Mouse (Mus musculus) MEL (cell line): ENCODE results near the gene Rplp0. TPM values are rescaled to one million over a fixed set of nuclear protein-coding genes. Genes with fewer than 3 reads are reported as not detected.

Experiments used
- DNase-seq: peaks from one replicate; pipeline ENCODE4 v3.0.0; 2011; ENCODE audit warnings: low read depth, low spot score
- H3K27ac ChIP-seq: 2 replicates; pipeline ENCODE4 v1.5.1; 2012; ENCODE audit warnings: low read depth, mild to moderate bottlenecking, control low read depth, low read length, moderate library complexity; ENCODE audit not compliant: control insufficient read depth
- H3K27me3 ChIP-seq, 2 experiments: fragments of 150-350 bp in 1 of 2; sonication (generic) in 1 of 2; 2 replicates each; pipeline ENCODE4 v1.6.1; 2012; ENCODE audit warnings: low read length in 2 of 2, mild to moderate bottlenecking in 2 of 2, improper control_type of control experiment in 1 of 2, moderate library complexity in 1 of 2; ENCODE audit not compliant: insufficient read depth in 2 of 2, control insufficient read depth in 1 of 2
- H3K36me3 ChIP-seq, 2 experiments: 2 replicates each; pipeline ENCODE4 v1.6.1; 2012 to 2014; ENCODE audit warnings: low read length in 2 of 2, improper control_type of control experiment in 1 of 2, inconsistent platforms in 1 of 2, mild to moderate bottlenecking in 1 of 2; ENCODE audit not compliant: insufficient read depth in 2 of 2, control insufficient read depth in 1 of 2
- H3K4me1 ChIP-seq, 2 experiments: fragments of 150-350 bp in 1 of 2; sonication (generic) in 1 of 2; 2 replicates each; pipeline ENCODE4 v1.6.1; 2012; ENCODE audit warnings: low read length in 2 of 2, improper control_type of control experiment in 1 of 2, mild to moderate bottlenecking in 1 of 2; ENCODE audit not compliant: insufficient read depth in 2 of 2, control insufficient read depth in 1 of 2
- H3K4me3 ChIP-seq, 2 experiments: fragments of 150-350 bp in 1 of 2; sonication (generic) in 1 of 2; 2 replicates each; pipeline ENCODE4 v1.5.1; 2012; ENCODE audit warnings: low read depth in 2 of 2, low read length in 2 of 2, mild to moderate bottlenecking in 2 of 2, moderate library complexity in 2 of 2, control low read depth in 1 of 2, improper control_type of control experiment in 1 of 2; ENCODE audit not compliant: control insufficient read depth in 1 of 2, insufficient read depth in 1 of 2
- H3K79me2 ChIP-seq: 2 replicates; pipeline ENCODE4 v1.6.1; 2012; ENCODE audit warnings: mild to moderate bottlenecking, low read length, moderate library complexity; ENCODE audit not compliant: control insufficient read depth, poor library complexity, insufficient read depth
- H3K9ac ChIP-seq: 2 replicates; pipeline ENCODE4 v1.6.1; 2012; ENCODE audit warnings: low read depth, mild to moderate bottlenecking, control low read depth, low read length, moderate library complexity; ENCODE audit not compliant: control insufficient read depth, poor library complexity, severe bottlenecking
- H3K9me3 ChIP-seq: fragments of 150-350 bp; sonication (generic); replicated peaks from 2 replicates; pipeline ENCODE4 v1.6.1; 2012; ENCODE audit warnings: mild to moderate bottlenecking, low read length, improper control_type of control experiment, moderate library complexity; ENCODE audit not compliant: insufficient read depth
- CHD1 ChIP-seq: IDR thresholded peaks from 2 replicates; pipeline ENCODE4 v1.6.1; 2012; ENCODE audit warnings: low read depth, mild to moderate bottlenecking, inconsistent platforms, low read length, improper control_type of control experiment
- ELF1 ChIP-seq: IDR thresholded peaks from 2 replicates; pipeline ENCODE4 v1.6.1; 2014; ENCODE audit warnings: low read depth, mild to moderate bottlenecking, inconsistent platforms, low read length, improper control_type of control experiment, moderate library complexity
- EP300 ChIP-seq, 2 experiments: IDR thresholded peaks; 2 replicates each; pipeline ENCODE4 v1.6.1; 2011; ENCODE audit warnings: improper control_type of control experiment in 2 of 2, low read length in 2 of 2, low read depth in 1 of 2, mild to moderate bottlenecking in 1 of 2
- GABPA ChIP-seq: IDR thresholded peaks from 2 replicates; pipeline ENCODE4 v1.6.1; 2012; ENCODE audit warnings: low read depth, mild to moderate bottlenecking, inconsistent platforms, low read length, improper control_type of control experiment, moderate library complexity
- GATA1 ChIP-seq: IDR thresholded peaks from 2 replicates; pipeline ENCODE4 v1.6.1; 2011; ENCODE audit warnings: low read depth, low read length, improper control_type of control experiment
- MAFK ChIP-seq: IDR thresholded peaks from 2 replicates; pipeline ENCODE4 v1.6.1; 2011; ENCODE audit warnings: low read depth, mild to moderate bottlenecking, low read length, improper control_type of control experiment, borderline replicate concordance
- MEF2A ChIP-seq: IDR thresholded peaks from 2 replicates; pipeline ENCODE4 v1.6.1; 2014; ENCODE audit warnings: low read depth, mild to moderate bottlenecking, inconsistent platforms, low read length, improper control_type of control experiment; ENCODE audit not compliant: poor library complexity, insufficient replicate concordance, severe bottlenecking; ENCODE audit errors: extremely low read depth
- MYC ChIP-seq: IDR thresholded peaks from 2 replicates; pipeline ENCODE4 v1.6.1; 2011; ENCODE audit warnings: low read depth, mild to moderate bottlenecking, low read length, improper control_type of control experiment, moderate library complexity
- POLR2A ChIP-seq, 2 experiments: IDR thresholded peaks; 2 replicates each; pipeline ENCODE4 v1.6.1; 2011 to 2012; ENCODE audit warnings: low read length in 2 of 2, mild to moderate bottlenecking in 2 of 2, control low read depth in 1 of 2, improper control_type of control experiment in 1 of 2, low read depth in 1 of 2, moderate library complexity in 1 of 2; ENCODE audit not compliant: control insufficient read depth in 1 of 2, insufficient read depth in 1 of 2, poor library complexity in 1 of 2
- POLR2AphosphoS2 ChIP-seq: IDR thresholded peaks from 2 replicates; pipeline ENCODE4 v1.6.1; 2011; ENCODE audit warnings: low read length, improper control_type of control experiment
- POLR2AphosphoS5 ChIP-seq: IDR thresholded peaks from 2 replicates; pipeline ENCODE4 v1.6.1; 2012; ENCODE audit warnings: low read depth, borderline replicate concordance, mild to moderate bottlenecking, inconsistent platforms, low read length, moderate library complexity, mixed read lengths
- RAD21 ChIP-seq: IDR thresholded peaks from 2 replicates; pipeline ENCODE4 v1.6.1; 2011; ENCODE audit warnings: mild to moderate bottlenecking, low read depth, low read length, improper control_type of control experiment
- SIN3A ChIP-seq: IDR thresholded peaks from 2 replicates; pipeline ENCODE4 v1.6.1; 2012; ENCODE audit warnings: low read length, improper control_type of control experiment, inconsistent platforms
- SMC3 ChIP-seq: IDR thresholded peaks from 2 replicates; pipeline ENCODE4 v1.6.1; 2011; ENCODE audit warnings: low read depth, low read length, improper control_type of control experiment
- TAL1 ChIP-seq: IDR thresholded peaks from 2 replicates; pipeline ENCODE4 v1.6.1; 2012; ENCODE audit warnings: mild to moderate bottlenecking, inconsistent platforms, low read length, moderate library complexity, mixed read lengths
- TBP ChIP-seq: IDR thresholded peaks from 2 replicates; pipeline ENCODE4 v1.8.0; 2011; ENCODE audit warnings: low read depth, low read length, improper control_type of control experiment
- TCF12 ChIP-seq: IDR thresholded peaks from 2 replicates; pipeline ENCODE4 v1.6.1; 2014; ENCODE audit warnings: low read depth, mild to moderate bottlenecking, inconsistent platforms, low read length, improper control_type of control experiment, moderate library complexity
- USF1 ChIP-seq: IDR thresholded peaks from 2 replicates; pipeline ENCODE4 v1.6.1; 2014; ENCODE audit warnings: low read depth, mild to moderate bottlenecking, inconsistent platforms, low read length, improper control_type of control experiment, moderate library complexity
- USF2 ChIP-seq, 2 experiments: IDR thresholded peaks; 2 replicates each; pipeline ENCODE4 v1.6.1; 2011 to 2012; ENCODE audit warnings: improper control_type of control experiment in 2 of 2, low read length in 2 of 2, borderline replicate concordance in 1 of 2, inconsistent platforms in 1 of 2, low read depth in 1 of 2, mild to moderate bottlenecking in 1 of 2; ENCODE audit not compliant: insufficient read depth in 1 of 2
- ZNF384 ChIP-seq: IDR thresholded peaks from 2 replicates; pipeline ENCODE4 v1.6.1; 2012; ENCODE audit warnings: low read depth, mild to moderate bottlenecking, inconsistent platforms, low read length, improper control_type of control experiment
- polyA plus RNA-seq, 2 experiments: library from polyadenylated mRNA; stranded (reverse) in 1 of 2; unstranded in 1 of 2; fragments of >175 nt in 1 of 2; fragments of >200 nt in 1 of 2; gene quantifications; 2 replicates each; pipeline versions ENCODE4 v1.2.1 to v1.2.4; 2012; ENCODE audit warnings: low replicate concordance in 2 of 2, low read depth in 1 of 2; ENCODE audit not compliant: insufficient read length in 2 of 2, insufficient read depth in 1 of 2, missing spikeins in 1 of 2
- total RNA-seq: library from RNA; depleted of rRNA; stranded (reverse); fragments of 300-350 nt; gene quantifications from 2 replicates; pipeline ENCODE4 v1.2.3, GENCODE M21; 2012

Rplp0 gene
- total and polyA plus RNA-seq, 3 experiments, result 3,028 to 4,164 (median 3,294) TPM

DNA sequence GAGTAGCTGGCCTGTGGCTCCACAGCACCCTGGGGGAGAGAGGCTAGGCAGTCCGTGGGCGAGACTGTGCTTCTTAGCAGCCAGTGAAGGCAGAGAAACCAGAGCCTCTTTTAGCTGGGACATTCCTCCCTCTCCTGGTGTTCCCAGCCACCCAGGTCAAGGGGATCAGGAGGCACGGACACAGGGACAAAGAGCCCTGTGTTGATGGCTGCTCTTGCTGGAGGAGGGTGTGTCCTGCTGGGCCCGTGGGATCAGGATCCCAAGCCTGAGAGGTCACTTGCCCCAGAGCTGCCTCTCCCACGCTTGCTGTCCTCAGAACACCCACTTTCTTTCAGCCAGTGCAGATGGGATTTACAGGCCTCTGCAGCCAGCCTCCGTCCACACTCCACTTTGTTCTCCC lies 12.3 kb upstream of the Rplp0 start:
- Histone ChIP-seq H3K4me3 (no peak overlapping the region), H3K9ac (no peak overlapping the region), H3K4me1 (peaks cover 0 to 6% of the 10 kb centered on the region in 2 experiments; a peak in 3 of 4 replicates), H3K27ac (no peak overlapping the region), H3K9me3 (no peaks in the 10 kb centered on the region), H3K27me3 (no peaks in the 10 kb centered on the region), H3K36me3 (no peaks in the 10 kb centered on the region; a peak in 2 of 4 replicates), H3K79me2 (peaks cover 2% of the 10 kb centered on the region; the same call in 1 of the 2 replicates)
- TF ChIP-seq USF2 (IDR thresholded peaks at IDR 0.05; ENCODE audit: borderline replicate concordance in 1 of 2, insufficient read depth in 1 of 2, low read depth in 1 of 2, low read length in 2 of 2) (no peak), TBP (no peak), POLR2AphosphoS2 (no peak), POLR2AphosphoS5 (no peak), TAL1 (no peak), GABPA (no peak), MEF2A (no peak)
- no peak for DNase-seq

DNA sequence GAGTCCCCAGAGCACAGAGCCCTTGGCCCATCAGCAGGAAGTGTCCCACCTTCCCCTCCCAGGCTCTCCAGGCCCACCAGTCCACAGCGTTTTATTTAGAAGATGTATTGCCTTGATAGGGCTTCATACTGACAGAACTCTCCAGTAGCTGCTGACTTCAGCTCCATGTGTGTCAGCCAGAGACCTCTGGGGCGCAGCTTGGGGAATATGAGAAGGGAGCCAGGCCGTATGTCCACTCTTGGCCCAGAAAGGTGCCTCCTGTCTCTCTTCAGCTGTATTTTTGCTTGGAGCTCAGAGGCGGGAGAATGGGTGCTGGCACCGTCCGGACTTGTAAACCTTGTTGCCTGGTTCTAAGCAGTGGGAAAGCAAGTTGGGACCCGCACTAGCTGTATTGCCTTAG lies 11.8 kb upstream of the Rplp0 start:
- DNase-seq, result no peak
- H3K4me1 ChIP-seq, result peaks cover 0 to 6% of the 10 kb centered on the region in 2 experiments; a peak in 3 of 4 replicates
- H3K36me3 ChIP-seq, result no peaks in the 10 kb centered on the region; a peak in 2 of 4 replicates

More for the DNA sequence above, 11.8 kb upstream of the Rplp0 start:
- H3K9me3 ChIP-seq, result no peaks in the 10 kb centered on the region
- H3K79me2 ChIP-seq, result peaks cover 2% of the 10 kb centered on the region; the same call in 1 of the 2 replicates
- H3K27me3 ChIP-seq, result no peaks in the 10 kb centered on the region
- H3K9ac ChIP-seq, result no peak overlapping the region
- TF ChIP-seq SIN3A (no peak), USF1 (no peak), MYC (no peak), CHD1 (no peak), ELF1 (no peak), EP300 (IDR thresholded peaks at IDR 0.05; ENCODE audit: low read depth in 1 of 2, low read length in 2 of 2) (no peak), SMC3 (no peak), TCF12 (no peak), MEF2A (no peak), POLR2A (IDR thresholded peaks at IDR 0.05; ENCODE audit: control insufficient read depth in 1 of 2, insufficient read depth in 1 of 2, low read depth in 1 of 2, low read length in 2 of 2, poor library complexity in 1 of 2) (no peak), MAFK (no peak), ZNF384 (no peak), RAD21 (no peak), GATA1 (no peak), TBP (no peak)
- H3K27ac ChIP-seq, result no peak overlapping the region
- H3K4me3 ChIP-seq, result no peak overlapping the region
